Mouse (Mus musculus): ENCODE data around the gene Med19. TPM values are rescaled to one million over a fixed set of nuclear protein-coding genes. Genes with fewer than 3 reads are reported as not detected.
"Not testable (repeated sequence)": the region's sequence is repeated elsewhere in the genome, so short reads cannot be mapped to it uniquely, and the experiment has no call there.

The Med19 gene
- polyA plus RNA-seq, 1 experiment, result 5.1 TPM

GRCm38 (mm10) chr2:84662866-84663265, 15.3 kb upstream of the Med19 start:
- no peak overlapping the region for H3K27ac ChIP-seq (ENCODE audit: insufficient read depth, low read depth, low read length)
- no peak overlapping the region for H3K4me3 ChIP-seq (ENCODE audit: low read depth, low read length)
- no peaks in the 10 kb centered on the region for H3K36me3 ChIP-seq (ENCODE audit: control insufficient read depth, insufficient read depth, low read length)
- TF ChIP-seq POLR2A (IDR thresholded peaks at IDR 0.05; ENCODE audit: low read depth, low read length) (no peak), CTCF (IDR thresholded peaks at IDR 0.05; ENCODE audit: extremely low read depth, insufficient read length, insufficient replicate concordance, low read depth, low read length) (peak; percentile 35; the same call in 1 of the 2 replicates)
- WGBS, result 45% methylated on average over 2 of the region's 2 CpGs
- H3K4me1 ChIP-seq (ENCODE audit: control insufficient read depth, insufficient read depth, insufficient read length, low read length), result 0 out of 2 replicates have a peak, but pooled peaks cover under 1% of the 10 kb centered on the region
- no peaks in the 10 kb centered on the region for H3K27me3 ChIP-seq (ENCODE audit: control insufficient read depth, insufficient read depth, low read length)

- WGBS, result 76% methylated on average over 12 of the region's 12 CpGs
- Histone ChIP-seq H3K27ac (ENCODE audit: insufficient read depth, low read depth, low read length) (no peak overlapping the region), H3K4me3 (ENCODE audit: low read depth, low read length) (no peak overlapping the region), H3K4me1 (ENCODE audit: control insufficient read depth, insufficient read depth, insufficient read length, low read length) (peaks cover 3% of the 10 kb centered on the region), H3K27me3 (ENCODE audit: control insufficient read depth, insufficient read depth, low read length) (no peaks in the 10 kb centered on the region), H3K36me3 (ENCODE audit: control insufficient read depth, insufficient read depth, low read length) (no peaks in the 10 kb centered on the region)
- no peak for TF ChIP-seq POLR2A (IDR thresholded peaks at IDR 0.05; ENCODE audit: low read depth, low read length)
- no peak for TF ChIP-seq CTCF (IDR thresholded peaks at IDR 0.05; ENCODE audit: extremely low read depth, insufficient read length, insufficient replicate concordance, low read depth, low read length)
These were observed 12.1 kb upstream of the Med19 start for GRCm38 (mm10) chr2:84666081-84666480.

DNA sequence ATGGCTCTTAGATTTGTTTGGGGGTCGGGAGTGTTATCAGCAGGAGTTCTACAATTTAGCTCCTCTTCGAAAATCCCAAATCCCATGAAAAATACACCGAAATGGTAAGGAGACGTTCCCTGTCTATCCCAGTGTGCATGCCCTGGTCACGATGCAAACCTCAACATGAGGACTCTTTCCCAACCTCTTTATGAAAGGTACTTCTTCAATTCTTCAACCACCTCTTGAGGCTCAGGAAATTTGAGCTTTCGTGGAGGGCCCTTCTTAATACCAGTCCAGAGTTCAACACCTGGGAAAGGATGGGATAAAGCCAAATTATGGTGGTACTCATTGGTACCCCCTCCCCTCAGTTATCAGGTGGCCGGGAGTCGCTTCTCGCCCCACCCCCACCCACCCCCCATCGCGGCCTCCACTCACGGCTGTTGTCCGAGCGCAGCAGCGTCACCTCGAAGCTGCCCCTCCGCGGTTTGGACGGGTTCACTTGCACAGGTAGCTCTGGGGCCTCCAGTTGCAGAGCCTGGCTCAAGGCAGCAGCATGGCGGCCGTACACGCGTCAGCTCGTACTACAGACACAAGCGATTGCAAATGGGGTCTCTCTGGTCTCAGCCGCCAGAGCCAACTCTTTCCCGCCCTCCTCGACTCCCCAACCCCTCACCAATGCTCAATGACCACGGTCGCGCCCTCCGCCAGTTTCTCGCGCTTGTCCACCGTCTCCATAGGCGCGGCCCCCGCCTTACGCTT, 8.2 kb upstream of the Med19 start:
- Histone ChIP-seq H3K27ac (ENCODE audit: insufficient read depth, low read depth, low read length) (peak overlapping the region; percentile 33; the same call in 1 of the 2 replicates), H3K27me3 (ENCODE audit: control insufficient read depth, insufficient read depth, low read length) (no peaks in the 10 kb centered on the region), H3K36me3 (ENCODE audit: control insufficient read depth, insufficient read depth, low read length) (peaks cover 17% of the 10 kb centered on the region), H3K4me3 (ENCODE audit: low read depth, low read length) (peak overlapping the region; percentile 98), H3K4me1 (ENCODE audit: control insufficient read depth, insufficient read depth, insufficient read length, low read length) (peaks cover 3% of the 10 kb centered on the region)
- 3% methylated on average over 39 of the region's 39 CpGs for WGBS
- TF ChIP-seq POLR2A (IDR thresholded peaks at IDR 0.05; ENCODE audit: low read depth, low read length) (no peak), CTCF (IDR thresholded peaks at IDR 0.05; ENCODE audit: extremely low read depth, insufficient read length, insufficient replicate concordance, low read depth, low read length) (no peak)

DNA sequence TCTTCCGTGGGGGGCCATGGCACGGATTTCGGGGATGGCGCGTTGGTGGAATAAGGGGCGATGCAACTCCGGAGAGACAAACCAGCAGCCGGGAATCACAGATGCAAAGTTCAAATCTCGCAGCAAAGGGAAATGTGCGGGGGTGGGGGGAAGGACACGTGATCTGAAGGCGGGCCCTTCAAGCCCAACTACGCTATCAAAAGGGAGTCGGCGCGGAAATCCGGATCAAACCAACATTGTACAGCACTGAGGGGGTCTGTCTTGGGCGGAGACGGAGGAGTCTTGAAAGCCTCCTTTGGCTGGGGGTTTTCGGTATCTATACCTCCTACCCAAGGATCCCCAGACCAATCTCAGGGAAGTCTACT, 7.7 kb upstream of the Med19 start, which contains the start of gene Selenoh:
Selenoh (minus strand) TSS at position 202 of the 365 bp plus-strand sequence.
- H3K27me3 ChIP-seq (ENCODE audit: control insufficient read depth, insufficient read depth, low read length), result no peaks in the 10 kb centered on the region
- H3K4me1 ChIP-seq (ENCODE audit: control insufficient read depth, insufficient read depth, insufficient read length, low read length), result peaks cover 3% of the 10 kb centered on the region
- TF ChIP-seq CTCF (IDR thresholded peaks at IDR 0.05; ENCODE audit: extremely low read depth, insufficient read length, insufficient replicate concordance, low read depth, low read length), result no peak
- peak; percentile 48; the same call in 1 of the 2 replicates for TF ChIP-seq POLR2A (IDR thresholded peaks at IDR 0.05; ENCODE audit: low read depth, low read length)
- H3K27ac ChIP-seq (ENCODE audit: insufficient read depth, low read depth, low read length), result peak within 1 kb of the TSS; percentile 38
- under 1% methylated on average over 20 of the region's 20 CpGs for WGBS
- peaks cover 21% of the 10 kb centered on the region for H3K36me3 ChIP-seq (ENCODE audit: control insufficient read depth, insufficient read depth, low read length)
- H3K4me3 ChIP-seq (ENCODE audit: low read depth, low read length), result peak within 1 kb of the TSS; percentile 98

DNA sequence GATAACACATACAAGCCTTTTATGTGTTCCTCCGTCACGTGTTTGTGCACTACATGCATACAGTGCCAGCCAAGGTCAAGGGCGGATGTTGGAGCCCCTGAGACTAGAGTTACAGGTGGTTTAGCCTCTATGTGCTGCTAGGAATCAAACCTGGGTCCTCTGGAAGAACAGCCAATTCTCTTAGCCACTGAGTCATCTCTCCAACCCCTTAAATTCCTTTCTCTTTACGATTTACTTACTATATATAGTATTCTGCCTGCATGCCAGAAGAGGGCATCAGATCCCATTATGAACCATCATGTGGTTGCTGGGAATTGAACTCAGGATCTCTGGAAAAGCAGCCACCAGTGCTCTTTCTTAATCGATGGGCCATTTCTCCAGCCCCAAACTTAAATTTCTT, 6.7 kb upstream of the Med19 start:
- H3K27me3 ChIP-seq (ENCODE audit: control insufficient read depth, insufficient read depth, low read length); H3K4me1 ChIP-seq (ENCODE audit: control insufficient read depth, insufficient read depth, insufficient read length, low read length); H3K4me3 ChIP-seq (ENCODE audit: low read depth, low read length); H3K27ac ChIP-seq (ENCODE audit: insufficient read depth, low read depth, low read length): not testable (repeated sequence)
- peaks cover 21% of the 10 kb centered on the region for H3K36me3 ChIP-seq (ENCODE audit: control insufficient read depth, insufficient read depth, low read length)
- 68% methylated on average over 4 of the region's 5 CpGs for WGBS

- TF ChIP-seq CTCF (IDR thresholded peaks at IDR 0.05; ENCODE audit: extremely low read depth, insufficient read length, insufficient replicate concordance, low read depth, low read length), result peak; percentile 42; the same call in 1 of the 2 replicates
- no peak for TF ChIP-seq POLR2A (IDR thresholded peaks at IDR 0.05; ENCODE audit: low read depth, low read length)
- H3K27me3 ChIP-seq (ENCODE audit: control insufficient read depth, insufficient read depth, low read length), result no peaks in the 10 kb centered on the region
- 3% methylated on average over 22 of the region's 22 CpGs for whole genome bisulfite sequencing
- peaks cover 25% of the 10 kb centered on the region for H3K36me3 ChIP-seq (ENCODE audit: control insufficient read depth, insufficient read depth, low read length)
- H3K27ac ChIP-seq (ENCODE audit: insufficient read depth, low read depth, low read length), result peak overlapping the region; percentile 58
- no peaks in the 10 kb centered on the region for H3K4me1 ChIP-seq (ENCODE audit: control insufficient read depth, insufficient read depth, insufficient read length, low read length)
- peak overlapping the region; percentile 71 for H3K4me3 ChIP-seq (ENCODE audit: low read depth, low read length)
These were observed 783 bp upstream of the Med19 start for GRCm38 (mm10) chr2:84677270-84677967.

DNA sequence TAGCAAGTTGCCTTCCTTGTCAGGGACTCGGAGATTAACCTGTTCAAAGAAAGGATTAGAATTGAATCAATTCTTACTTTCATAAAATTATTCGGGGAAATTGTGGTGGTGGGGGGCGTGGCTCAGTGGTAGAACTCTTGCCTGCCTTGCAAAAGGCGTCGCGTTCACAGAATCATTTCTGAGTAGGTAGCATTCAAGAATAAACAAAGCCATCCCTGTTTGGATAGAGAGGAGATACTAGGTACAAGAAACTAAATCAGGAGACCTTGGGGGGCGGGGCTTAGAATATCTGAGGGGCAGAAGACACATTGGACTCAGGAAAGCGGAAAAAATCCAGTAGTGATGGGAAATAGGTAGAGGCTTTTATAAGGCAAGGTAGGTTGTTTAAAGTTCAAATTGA, 814 bp downstream of the Med19 start, which contains the start of gene Tmx2:
Tmx2 (minus strand) TSS at position 125 of the 400 bp plus-strand sequence.
- H3K27ac ChIP-seq (ENCODE audit: insufficient read depth, low read depth, low read length), result no peak within 1 kb of the TSS
- TF ChIP-seq CTCF (IDR thresholded peaks at IDR 0.05; ENCODE audit: extremely low read depth, insufficient read length, insufficient replicate concordance, low read depth, low read length), result no peak
- no peak for TF ChIP-seq POLR2A (IDR thresholded peaks at IDR 0.05; ENCODE audit: low read depth, low read length)
- WGBS, result 10% methylated on average over 8 of the region's 8 CpGs

More for the DNA sequence above, 814 bp downstream of the Med19 start, which contains the start of gene Tmx2:
- no peaks in the 10 kb centered on the region for H3K27me3 ChIP-seq (ENCODE audit: control insufficient read depth, insufficient read depth, low read length)
- H3K36me3 ChIP-seq (ENCODE audit: control insufficient read depth, insufficient read depth, low read length), result peaks cover 18% of the 10 kb centered on the region
- H3K4me1 ChIP-seq (ENCODE audit: control insufficient read depth, insufficient read depth, insufficient read length, low read length), result no peaks in the 10 kb centered on the region
- peak within 1 kb of the TSS; percentile 76 for H3K4me3 ChIP-seq (ENCODE audit: low read depth, low read length)
